Mouse (Mus musculus) urinary bladder, postnatal 4 days (tissue): ENCODE measurements around the gene Fndc4.

ENCODE experiments used
- DNase-seq, 2 experiments: peaks; one replicate each; pipeline ENCODE4 v3.0.0; 2021 to 2022; ENCODE audit warnings: low spot score in 2 of 2

Gene Fndc4

DNA sequence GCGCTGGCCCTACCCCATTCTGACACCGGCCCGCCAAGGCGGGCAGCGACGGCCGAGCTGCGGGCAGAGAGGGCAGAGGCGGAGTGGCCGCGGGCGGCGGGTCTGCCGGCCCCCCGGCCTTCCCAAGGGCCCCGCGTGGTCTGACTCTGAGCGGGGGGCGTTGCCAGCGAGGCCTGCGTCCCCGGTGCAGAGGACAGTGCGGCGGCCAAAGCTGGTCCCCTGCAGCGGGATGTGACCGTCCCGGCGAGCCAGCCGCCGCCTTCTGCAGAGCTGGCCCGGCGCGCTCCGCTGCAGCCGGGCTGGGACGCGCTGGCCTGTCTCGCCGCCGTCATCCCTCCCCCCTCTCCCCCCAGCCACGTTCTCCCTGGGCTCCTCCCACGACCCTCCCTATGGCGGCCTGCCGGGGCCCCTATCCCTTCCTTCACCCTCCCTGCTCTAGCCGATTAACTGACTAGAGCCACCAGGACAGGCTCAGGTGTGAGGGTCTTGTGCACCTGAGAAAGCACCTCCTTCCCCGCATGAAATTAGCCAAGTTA, at the start of gene Fndc4:
Gene Fndc4 (minus strand): TSS at position 475 of the 536 bp plus-strand sequence.
- peak in 1 of 2 experiments; percentile 37 for DNase-seq

DNA sequence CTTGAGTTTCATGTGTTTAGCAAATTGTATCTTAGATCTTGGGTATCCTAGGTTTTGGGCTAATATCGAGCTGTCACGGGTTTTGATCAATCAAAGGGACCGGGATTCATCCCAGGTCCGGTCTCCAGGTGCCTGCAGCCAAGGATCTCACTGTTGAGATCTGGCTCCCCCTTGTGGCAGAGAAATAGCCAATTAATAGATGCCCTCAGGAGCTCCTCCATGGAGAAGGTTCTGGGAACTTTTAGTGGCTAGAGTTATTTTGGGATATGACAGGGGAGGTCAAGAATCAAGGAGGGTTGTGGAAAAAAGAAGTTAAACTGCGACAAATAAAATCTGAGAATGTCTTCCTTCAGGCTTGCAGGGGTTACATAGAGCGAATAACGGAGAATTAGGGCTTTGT, 32.4 kb upstream of the Fndc4 start:
- no peak for DNase-seq

DNA sequence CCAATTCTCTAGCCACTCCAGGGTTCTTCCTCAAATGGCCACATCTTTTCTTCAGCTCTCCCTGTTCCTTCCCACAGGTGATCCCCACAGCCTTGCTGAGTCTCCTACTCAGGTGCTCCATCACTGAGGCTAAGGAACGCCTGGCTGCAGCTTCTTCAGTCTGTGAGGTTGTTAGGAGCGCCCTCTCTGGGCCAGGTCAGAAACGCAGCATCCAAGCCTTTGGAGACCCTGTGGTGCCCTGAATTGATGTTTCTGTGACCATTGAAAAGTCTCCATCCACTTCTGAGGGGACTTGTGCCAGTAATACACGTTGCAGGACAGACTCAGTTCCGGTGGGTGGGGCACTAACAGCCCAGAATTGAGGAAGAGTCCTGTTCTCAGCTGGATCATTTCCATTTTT, 31.0 kb upstream of the Fndc4 start:
- no peak for DNase-seq

DNA sequence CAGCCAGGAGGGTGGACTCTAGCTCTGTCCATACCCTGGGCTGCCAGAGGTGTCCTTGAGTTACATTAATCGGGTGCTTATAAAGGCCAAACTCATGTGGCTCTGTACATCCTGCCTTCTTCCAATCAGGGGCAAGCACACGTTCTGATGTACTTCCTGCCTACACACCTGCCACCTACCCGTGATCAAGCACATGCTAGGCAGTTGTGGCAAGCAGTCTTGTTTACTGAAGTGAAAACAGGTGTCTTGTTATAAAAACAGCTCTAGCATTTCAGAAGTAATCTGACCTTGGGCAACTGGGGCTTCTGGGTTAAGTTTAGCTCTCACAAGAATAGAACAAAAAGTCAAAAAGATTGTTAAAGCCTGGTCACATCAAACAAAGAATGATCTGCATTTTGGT, 28.2 kb upstream of the Fndc4 start:
- no peak for DNase-seq

DNA sequence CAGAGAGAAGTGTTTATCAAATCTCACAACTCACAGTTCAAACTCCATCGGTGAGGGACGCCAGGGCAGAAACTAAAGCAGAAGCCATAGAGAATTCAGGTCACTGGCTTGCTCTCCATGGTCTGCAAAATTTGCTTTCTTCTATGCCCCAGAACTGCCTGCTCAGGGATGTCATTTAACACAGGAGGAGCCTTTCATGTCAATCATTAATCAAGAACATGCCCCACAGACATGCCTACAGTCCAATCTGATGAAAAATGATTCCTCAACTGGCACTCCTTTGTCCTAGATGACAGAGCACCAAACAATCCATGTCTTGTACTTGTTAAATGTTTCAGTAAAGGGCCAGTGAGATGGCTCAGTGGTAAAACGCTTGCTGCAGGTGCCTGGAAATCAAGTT, 26.9 kb upstream of the Fndc4 start:
- no peak for DNase-seq

DNA sequence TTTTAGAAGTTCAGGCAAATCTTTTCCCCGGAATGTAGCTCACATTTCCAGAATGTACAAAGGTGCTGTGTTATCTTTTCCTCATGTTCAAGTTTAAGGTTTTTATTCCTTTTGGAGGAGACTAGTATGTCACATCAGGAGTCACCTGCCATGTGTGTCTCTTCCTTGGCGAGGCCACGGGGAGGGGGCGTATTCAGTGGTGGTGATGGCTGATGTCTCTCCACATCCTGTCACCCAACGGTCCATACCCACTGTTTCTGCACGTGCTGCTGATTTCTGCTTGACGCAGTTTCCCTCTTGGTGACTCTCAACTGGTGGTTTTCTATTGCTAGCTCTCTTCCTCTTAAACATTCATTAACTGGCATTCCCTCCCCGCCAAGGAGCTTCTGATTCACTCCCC, 16.9 kb upstream of the Fndc4 start:
- DNase-seq: no peak

DNA sequence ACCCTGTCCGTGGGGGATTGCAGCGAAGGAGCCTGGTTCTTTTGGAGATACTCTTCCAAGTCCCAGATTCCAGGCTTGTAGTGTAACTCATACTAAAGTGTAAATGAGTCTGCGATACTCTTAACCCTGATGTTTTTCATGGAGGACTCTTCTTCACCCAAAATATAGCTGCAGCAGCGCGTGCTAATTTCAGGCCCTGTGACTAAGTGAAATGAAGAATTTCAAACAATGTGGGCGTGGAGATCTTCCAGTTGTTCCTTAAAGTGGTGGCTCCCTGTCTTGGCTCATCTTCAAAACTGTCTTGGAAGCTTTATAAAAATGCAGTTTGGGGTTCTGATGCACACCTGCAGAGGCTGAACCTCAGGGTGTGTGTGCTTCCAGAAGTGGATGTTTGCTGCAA, 7.2 kb upstream of the Fndc4 start:
- no peak for DNase-seq

DNA sequence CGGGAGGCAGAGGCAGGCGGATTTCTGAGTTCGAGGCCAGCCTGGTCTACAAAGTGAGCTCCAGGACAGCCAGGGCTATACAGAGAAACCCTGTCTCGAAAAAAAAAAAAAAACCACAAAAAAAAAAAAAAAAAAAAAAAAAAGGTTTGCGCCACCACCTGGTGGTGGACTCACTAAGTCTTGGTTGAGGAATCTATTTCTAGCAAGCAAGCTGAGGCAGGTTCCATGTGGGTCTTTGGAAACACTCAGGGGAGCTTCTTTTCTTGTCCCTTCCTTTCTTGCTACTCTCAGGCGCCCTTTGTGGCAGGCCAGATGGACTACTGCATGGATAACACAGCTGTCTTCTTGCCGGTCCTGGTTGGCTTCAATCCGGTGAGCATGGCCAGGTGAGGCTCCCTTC, 6.0 kb upstream of the Fndc4 start:
- DNase-seq: no peak

DNA sequence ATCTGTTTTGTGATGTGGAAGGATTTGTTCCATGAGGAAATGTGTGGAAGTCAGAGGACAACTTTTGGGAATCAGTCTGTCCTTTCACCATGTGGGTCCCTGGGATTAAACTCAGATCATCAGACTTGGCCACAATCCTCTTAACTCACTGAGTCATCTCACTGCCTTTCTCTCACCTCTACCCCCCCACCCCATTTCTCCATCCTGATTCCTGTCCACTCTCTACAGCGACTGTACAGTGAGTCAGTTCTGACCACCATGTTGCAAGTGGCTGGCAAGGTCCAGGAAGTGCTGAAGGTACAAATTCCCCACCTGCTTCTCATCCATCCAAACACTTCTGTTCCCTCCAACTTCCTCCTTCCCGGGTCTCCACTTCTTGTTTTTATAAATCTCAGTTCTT, 2.6 kb upstream of the Fndc4 start:
- DNase-seq: no peak

DNA sequence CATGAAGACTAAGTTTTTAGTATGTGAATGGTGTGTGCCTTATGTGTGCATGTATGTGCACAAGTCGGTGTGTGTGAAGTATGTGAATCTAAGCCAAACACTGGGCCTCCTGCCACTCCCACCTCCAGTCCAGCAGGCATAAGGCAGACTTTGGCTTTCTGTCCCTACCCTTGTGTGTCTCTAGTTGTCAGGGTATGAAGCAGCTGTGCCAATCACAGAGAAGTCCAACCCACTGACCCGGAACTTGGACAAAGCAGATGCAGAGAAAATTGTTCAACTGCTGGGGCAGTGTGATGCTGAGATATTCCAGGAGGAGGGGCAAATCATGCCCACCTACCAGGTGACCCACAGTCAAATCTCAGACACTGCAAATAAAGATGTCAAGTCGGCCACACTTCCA, 2.1 kb upstream of the Fndc4 start:
- DNase-seq: no peak

DNA sequence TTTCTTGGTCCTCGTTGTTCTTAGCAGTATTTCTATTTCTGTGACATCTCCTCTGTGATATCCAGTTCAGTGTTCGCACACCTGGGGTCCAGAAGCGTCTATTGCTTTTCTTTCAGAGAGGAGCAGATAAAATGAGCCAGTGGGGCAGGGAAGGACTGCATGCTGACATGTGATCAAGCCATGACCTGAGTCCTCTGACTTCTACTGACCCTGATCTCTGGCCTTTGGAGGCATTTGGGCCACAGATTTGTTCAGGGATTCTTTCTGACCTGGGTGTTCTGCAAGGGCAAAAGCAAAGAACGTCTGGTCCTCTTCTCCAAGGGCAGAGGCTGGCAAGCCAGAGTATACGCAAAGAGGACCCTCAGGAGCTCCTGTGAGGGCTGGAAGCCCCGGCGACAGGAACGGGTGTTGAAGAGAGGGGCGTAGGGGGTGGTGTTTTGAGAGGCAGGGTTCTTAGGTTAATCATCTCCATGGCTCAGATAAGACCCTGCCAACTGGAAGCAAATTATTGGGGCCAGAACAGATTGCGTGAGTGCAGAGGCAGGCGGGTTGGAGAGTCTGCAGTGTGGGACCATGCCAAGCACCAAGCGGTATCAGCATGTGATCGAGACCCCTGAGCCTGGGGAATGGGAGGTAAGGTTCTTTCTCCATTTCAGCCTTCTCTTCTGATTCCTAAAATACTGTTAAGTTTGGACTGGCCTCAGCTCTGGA, 1.3 kb upstream of the Fndc4 start, which contains the start of gene Gckr:
Gene Gckr (plus strand): TSS at position 397 of the 711 bp plus-strand sequence.
- no peak for DNase-seq

DNA sequence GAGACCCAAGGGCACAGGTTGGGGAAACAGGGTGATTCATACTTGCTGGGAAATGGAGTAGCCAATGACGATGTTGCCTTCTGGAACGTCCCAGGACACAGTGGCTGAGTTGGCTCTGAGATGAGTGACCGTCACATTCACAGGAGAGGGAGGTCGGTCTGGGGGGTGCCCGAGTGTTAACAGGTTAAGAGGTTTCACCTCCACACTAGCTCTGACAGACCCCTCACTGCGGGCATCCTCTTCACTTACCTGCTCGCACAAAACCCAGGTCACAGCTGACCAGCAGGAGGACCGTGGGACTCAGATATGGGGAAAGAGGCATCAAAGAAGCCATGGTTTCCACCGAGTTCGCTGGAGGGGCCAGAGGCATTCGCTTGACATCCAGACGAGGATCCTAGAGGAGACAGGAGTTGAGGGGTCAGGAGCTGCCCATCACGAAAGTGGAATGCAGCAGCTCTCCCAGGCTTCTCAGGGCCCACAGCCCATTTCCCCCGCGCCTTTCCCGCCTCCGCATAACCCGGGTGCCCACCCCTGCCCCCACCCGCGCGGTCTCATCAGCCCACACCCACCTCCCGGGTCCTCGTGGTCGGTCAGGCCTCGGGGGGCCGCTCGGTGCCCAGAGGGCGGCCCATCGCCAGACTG, 795 bp downstream of the Fndc4 start:
- no peak for DNase-seq

DNA sequence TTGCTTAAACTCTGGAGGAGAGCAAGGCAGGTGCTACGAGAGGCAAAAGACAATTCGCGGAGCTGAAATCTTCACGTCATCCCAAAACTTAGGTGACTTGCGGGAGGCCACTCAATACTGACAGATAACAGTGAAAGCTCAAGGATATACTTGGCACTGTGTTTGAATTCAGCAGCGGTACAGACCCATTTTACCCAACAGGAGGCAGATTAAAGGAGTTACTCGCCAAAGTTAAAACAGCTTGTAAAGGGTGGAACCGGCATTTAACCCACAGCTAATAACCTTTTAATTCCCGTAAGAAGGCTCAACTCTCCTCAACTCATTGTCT, 4.6 kb downstream of the Fndc4 start:
- DNase-seq: no peak

DNA sequence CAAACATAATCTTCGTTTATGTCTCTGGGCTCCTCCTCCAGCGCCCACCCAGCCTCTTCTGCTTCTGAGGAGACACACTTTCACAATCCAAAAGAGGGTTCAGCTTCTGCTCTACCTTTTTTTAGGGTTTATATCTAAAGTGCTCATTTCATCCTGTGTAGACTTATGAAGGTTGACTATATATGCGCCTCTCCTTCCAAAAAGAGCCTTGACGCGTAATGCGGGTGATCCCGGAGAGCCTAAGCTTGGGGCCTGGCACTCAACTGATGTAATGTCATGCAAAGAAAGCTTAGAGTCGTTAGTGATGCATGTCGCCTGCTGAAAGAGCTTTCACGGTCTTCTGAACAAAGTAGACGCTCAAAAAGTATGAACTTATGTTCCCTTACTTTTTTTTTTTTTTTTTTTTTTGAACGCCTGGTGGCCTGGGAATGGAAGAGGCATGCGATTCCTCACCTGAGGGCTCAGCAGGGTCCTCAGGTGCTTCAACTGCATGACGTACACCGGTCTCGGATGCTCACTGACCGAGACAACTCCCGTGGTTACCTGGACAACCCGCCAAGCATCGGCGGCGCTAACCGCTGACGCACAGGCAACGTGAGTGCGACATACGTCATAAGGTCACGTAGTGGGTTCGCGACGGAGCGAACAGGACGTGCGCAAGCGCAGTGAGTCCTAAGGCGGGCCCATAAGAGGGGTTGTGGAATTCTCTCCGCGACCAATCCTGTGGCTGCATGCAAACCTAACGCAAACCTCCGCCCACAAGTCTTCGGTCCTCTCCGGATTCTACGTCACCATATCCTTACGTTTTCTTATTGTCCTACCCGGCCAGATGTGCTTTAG, 5.1 kb downstream of the Fndc4 start, which contains the start of gene Ift172:
Gene Ift172 (minus strand): TSS at position 596 of the 840 bp plus-strand sequence.
- peak; percentile 93 to 95 for DNase-seq

DNA sequence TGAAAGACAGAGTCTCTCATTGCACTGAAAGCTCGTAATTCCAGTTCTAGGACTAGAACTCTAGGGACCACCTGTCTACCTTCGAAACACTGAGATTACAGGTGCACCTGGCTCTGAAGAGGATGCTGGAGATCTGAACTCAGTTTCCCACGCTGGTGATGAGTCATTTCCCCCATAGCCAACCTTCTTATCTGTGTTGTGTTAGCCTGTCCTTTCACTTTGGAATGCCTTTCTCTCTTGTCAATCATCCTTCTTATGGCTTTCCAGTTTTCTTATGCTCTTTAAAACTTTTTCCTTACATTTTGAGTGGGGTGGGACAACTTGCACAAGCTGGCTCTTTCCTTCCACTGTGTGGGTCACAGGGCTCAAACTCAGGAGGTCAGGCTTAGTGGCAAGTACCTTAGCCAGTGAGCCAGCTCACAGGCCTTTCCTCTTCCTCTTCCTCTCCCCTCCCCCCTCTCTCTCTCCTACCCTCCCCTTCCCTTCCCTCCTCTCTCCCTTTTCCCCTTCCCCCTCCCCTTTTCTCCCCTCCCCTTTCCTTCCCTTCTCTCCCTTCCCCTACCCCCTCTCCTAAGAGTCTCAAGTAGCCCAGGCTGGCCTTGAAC, 6.2 kb downstream of the Fndc4 start:
- no peak for DNase-seq

DNA sequence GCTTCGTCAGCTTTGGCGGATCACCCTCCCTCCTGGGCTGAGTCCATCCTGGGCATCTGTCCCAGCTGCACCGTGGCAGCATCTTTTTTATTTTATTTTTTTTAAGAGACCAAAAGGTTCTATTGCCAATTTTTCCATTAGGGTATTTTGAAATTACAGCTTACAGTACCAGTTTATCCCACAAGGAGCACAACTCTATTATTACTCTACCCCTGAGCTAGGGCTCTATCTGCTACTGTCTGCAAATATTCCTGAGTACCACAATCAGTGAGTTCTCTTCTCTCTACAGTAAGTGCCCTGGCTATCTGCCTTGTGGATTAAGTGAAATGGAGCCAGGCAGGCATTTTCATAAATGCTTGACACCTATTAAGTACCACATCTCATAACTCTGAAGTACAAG, 7.2 kb downstream of the Fndc4 start:
- no peak for DNase-seq

DNA sequence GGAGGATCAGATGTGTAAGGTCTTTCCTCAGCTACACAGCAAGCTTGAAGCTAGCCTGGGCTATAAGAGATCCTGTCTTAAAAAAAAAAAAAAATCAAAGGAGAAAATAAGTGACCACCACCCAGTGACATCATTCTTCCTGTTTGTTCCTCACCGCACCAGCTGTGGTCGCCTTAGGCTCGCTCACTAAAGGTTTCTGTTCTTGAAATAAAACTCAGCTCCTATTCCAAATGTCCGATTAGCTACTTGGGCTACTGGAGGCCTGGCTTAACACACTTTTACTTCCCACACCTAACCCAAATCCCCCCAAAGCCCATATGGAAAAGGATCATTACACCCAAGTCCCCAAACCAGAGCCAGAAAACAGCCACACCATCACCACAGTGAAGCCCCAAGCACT, 7.7 kb downstream of the Fndc4 start:
- no peak for DNase-seq

DNA sequence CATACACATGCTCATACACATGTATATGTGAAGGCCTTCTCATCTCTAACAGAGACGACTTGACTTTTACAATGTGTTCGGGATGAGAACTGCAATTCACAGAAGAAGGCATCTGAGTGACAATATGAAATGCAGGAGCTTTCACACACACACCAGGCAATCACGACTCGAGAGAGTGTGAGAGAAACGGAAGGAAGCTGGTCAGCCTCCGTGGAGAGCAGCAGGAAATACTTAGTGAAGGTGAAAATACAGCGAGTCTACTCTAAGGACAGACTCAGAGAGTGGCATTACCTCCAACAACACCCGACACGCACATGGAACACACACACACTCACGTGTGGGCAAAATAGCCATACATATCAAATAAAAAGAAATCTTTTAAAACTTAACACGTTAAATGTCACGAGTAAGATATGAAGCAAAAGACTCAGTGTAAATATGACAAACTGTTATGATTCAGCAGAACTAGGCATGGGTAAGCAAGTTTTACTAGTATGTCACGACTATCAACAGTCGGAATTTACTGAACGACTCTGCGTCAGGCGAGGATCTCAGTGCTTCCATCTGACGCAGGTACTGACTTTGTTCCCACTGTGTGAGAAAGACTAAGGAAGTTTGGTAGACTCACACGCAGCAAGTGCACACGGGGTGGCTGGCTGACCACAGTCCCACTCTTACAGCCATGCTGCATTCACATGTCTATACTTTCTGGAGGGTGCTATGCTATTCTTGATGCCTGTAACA, 16.5 kb downstream of the Fndc4 start:
- DNase-seq: no peak

DNA sequence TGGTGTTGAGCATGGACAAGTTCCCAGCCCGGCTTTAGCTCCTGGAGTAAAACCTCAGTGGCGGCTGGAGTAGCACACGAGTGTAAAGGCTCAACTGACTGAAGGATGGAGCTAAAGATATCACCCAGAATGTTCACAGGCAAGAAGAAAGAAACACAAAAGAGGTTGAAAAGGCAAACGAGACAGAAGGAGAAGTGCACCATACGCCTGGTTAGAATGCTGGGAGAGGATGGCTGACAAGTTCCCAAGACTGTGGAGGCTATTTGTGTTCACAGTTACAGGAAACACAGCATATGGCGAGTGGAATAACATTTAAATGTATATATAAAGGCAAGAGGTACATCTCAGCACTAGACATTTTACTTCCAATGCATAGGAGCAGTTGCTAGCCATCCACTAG, 22.9 kb downstream of the Fndc4 start:
- no peak for DNase-seq

DNA sequence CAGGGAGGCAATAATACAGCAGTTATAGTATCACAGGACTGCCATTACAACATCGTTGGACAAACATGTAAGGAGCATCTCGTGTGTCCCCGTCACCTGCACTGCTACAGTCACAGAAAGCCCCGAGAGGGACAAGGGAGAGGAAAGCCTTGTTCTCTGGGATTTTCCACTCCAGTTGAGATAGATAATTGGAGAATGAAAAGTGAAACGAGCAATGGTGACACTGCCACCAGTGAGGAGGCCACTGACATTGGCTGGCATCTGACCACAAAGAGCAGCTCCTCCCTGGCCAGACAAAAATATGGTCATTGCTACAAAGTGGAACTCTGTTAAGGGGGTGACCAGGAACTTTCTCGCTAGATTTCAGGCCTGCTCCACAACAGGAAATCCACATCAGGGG, 28.2 kb downstream of the Fndc4 start:
- DNase-seq: no peak

DNA sequence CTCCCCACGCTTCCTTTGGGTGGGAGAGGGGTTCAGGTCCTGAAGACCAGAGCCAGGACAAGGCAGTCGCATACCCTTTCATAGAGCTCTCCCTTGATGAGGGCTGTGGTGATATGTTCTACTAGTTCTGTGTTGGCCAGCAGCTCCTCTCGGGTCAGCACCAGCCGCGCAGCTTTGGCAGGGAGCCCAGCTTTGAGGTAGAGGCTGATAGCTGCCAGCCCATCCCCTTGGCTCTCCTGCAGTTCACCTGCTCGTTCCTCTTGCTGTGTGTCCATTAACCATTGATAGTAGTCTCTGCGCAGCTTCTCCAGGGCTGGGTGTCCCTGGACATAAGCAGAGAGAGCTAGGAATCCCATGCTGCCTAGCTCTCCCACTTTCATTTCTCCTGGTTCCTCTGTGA, 29.8 kb downstream of the Fndc4 start:
- DNase-seq: no peak
